Mouse (Mus musculus) intestine, postnatal 0 days (tissue): ENCODE measurements at regions not wholly inside any gene's neighbourhood (a gene's known extent, or its start where the extent isn't known, plus 50 kb on each side); places are given as distances from the start of the nearest gene placed in this dataset.

ENCODE experiments used
- ATAC-seq: fragments of 200-750 bp; cut with Nextera tagmentation; 2 replicates; pipeline ENCODE4 v1.8.0; 2017; ENCODE audit warnings: mild to moderate bottlenecking, moderate TSS enrichment, moderate library complexity
- H3K27ac ChIP-seq: fragments of 300-500 bp; sonication (generic); 2 replicates; pipeline ENCODE4 v1.5.1; 2014; ENCODE audit warnings: mild to moderate bottlenecking, low read depth, low read length, moderate library complexity
- H3K27me3 ChIP-seq: fragments of 300-500 bp; sonication (generic); replicated peaks from 2 replicates; pipeline ENCODE4 v1.6.1; 2014; ENCODE audit warnings: low read length, mixed read lengths; ENCODE audit not compliant: control insufficient read depth, insufficient read depth
- H3K36me3 ChIP-seq: fragments of 300-500 bp; sonication (generic); 2 replicates; pipeline ENCODE4 v1.6.1; 2014; ENCODE audit warnings: mild to moderate bottlenecking, moderate library complexity; ENCODE audit not compliant: control insufficient read depth, insufficient read depth
- H3K4me1 ChIP-seq: fragments of 300-500 bp; sonication (generic); replicated peaks from 2 replicates; pipeline ENCODE4 v1.6.1; 2014; ENCODE audit warnings: antibody characterized with exemption, low read length, mixed read lengths; ENCODE audit not compliant: control insufficient read depth, insufficient read depth
- H3K4me2 ChIP-seq: fragments of 300-500 bp; sonication (generic); replicated peaks from 2 replicates; pipeline ENCODE4 v1.6.1; 2014; ENCODE audit warnings: low read depth, mild to moderate bottlenecking, moderate library complexity
- H3K4me3 ChIP-seq: fragments of 300-500 bp; sonication (generic); 2 replicates; pipeline ENCODE4 v1.5.1; 2014; ENCODE audit warnings: low read depth, low read length
- H3K9ac ChIP-seq: fragments of 300-500 bp; sonication (generic); 2 replicates; pipeline ENCODE4 v1.6.1; 2014; ENCODE audit warnings: mild to moderate bottlenecking, low read depth, low read length
- H3K9me3 ChIP-seq: fragments of 300-500 bp; sonication (generic); 2 replicates; pipeline ENCODE4 v1.6.1; 2016; ENCODE audit warnings: mixed run types; ENCODE audit not compliant: control insufficient read depth
- CTCF ChIP-seq: sonication (generic); IDR thresholded peaks from 2 replicates; pipeline ENCODE4 v1.5.1; 2016; ENCODE audit warnings: low read depth, mild to moderate bottlenecking, control low read depth, antibody characterized with exemption, moderate library complexity
- WGBS: fragments of 180-500 bp; shearing (Covaris S2); extraction: QIAGEN DNeasy Blood & Tissue Kit; methylation state at CpG from one replicate; pipeline ENCODE4 v1.1.7; 2014; 5-methylcytosine and 5-hydroxymethylcytosine counted together

DNA sequence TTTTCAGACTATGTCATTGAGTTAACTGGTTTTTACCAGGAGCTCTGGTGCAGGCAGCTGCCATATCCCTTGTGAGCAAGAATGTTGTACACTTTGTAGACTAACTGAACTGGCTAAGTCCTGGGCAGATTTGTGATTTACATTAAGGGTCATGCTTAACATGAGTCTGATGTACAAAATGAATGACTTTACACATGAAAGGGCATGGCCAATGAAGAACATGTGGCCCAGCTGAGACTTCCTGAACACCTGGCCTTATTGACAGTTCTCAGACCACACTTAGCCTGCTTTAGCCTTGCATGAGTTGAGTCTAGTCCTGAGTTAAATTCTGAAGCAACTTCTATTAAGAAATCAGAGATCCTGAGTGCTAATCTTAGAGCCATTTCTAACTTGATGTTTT, 176.0 kb downstream of the Hira start:
- H3K4me2 ChIP-seq, result no peak overlapping the region
- TF ChIP-seq CTCF, result no peak
- no peak for ATAC-seq

DNA sequence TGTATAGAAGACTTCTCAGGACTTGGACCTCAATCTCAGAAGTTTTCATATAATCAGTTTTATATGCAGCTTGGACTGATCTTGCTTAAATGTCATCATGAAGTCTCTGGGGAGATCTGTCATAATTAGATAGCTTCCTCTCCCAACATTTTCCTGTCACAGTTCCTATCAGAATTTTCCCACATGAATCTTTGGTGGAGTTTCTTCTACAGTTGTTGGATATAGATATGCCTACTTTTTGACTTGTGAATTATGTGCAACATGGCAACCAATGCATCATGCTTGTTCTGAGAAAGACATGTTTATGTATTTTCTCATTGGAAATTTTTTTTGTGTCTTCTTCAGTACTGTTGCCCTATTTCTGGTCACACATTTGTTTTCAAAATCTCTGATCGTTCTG, 183.5 kb downstream of the Hira start:
- 67% methylated on average over 1 of the region's 1 CpGs for WGBS
- Histone ChIP-seq H3K27me3 (no peaks in the 10 kb centered on the region), H3K9me3 (no peaks in the 10 kb centered on the region), H3K4me1 (no peaks in the 10 kb centered on the region), H3K27ac (no peak overlapping the region), H3K4me2 (no peak overlapping the region), H3K36me3 (no peaks in the 10 kb centered on the region), H3K4me3 (no peak overlapping the region), H3K9ac (no peak overlapping the region)
- no peak for TF ChIP-seq CTCF
- no peak for ATAC-seq

More for the DNA sequence above, 176.0 kb downstream of the Hira start:
- no peaks in the 10 kb centered on the region for H3K27me3 ChIP-seq
- H3K9me3 ChIP-seq, result no peaks in the 10 kb centered on the region
- no peak overlapping the region for H3K9ac ChIP-seq
- no peak overlapping the region for H3K4me3 ChIP-seq
- no peak overlapping the region for H3K27ac ChIP-seq
- H3K36me3 ChIP-seq, result no peaks in the 10 kb centered on the region
- H3K4me1 ChIP-seq, result no peaks in the 10 kb centered on the region

DNA sequence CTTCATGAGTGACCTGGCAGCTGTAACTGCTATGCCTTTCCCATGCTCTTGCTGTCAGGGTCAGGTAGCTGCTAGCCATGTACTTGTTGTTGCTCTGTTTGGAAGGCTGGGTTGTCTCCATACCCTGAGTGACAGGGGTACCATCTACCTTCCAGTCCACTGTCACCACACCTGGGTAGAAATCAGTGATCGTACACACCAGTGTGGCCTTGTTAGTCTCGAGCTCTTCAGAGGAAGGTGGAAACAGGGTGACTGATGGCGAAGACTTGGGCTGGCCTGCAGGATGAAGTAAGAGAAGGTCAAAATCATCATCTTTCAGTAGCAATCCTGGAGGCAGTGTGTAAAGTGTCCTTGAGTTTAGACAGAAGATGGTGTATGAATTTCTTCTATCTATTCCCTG, 185.0 kb downstream of the Hira start:
- Histone ChIP-seq H3K4me3 (no peak overlapping the region), H3K27ac (no peak overlapping the region), H3K4me2 (no peak overlapping the region), H3K4me1 (no peaks in the 10 kb centered on the region), H3K36me3 (no peaks in the 10 kb centered on the region), H3K27me3 (no peaks in the 10 kb centered on the region), H3K9me3 (no peaks in the 10 kb centered on the region), H3K9ac (no peak overlapping the region)
- 88% methylated on average over 3 of the region's 3 CpGs for WGBS
- TF ChIP-seq CTCF, result no peak
- no peak for ATAC-seq

DNA sequence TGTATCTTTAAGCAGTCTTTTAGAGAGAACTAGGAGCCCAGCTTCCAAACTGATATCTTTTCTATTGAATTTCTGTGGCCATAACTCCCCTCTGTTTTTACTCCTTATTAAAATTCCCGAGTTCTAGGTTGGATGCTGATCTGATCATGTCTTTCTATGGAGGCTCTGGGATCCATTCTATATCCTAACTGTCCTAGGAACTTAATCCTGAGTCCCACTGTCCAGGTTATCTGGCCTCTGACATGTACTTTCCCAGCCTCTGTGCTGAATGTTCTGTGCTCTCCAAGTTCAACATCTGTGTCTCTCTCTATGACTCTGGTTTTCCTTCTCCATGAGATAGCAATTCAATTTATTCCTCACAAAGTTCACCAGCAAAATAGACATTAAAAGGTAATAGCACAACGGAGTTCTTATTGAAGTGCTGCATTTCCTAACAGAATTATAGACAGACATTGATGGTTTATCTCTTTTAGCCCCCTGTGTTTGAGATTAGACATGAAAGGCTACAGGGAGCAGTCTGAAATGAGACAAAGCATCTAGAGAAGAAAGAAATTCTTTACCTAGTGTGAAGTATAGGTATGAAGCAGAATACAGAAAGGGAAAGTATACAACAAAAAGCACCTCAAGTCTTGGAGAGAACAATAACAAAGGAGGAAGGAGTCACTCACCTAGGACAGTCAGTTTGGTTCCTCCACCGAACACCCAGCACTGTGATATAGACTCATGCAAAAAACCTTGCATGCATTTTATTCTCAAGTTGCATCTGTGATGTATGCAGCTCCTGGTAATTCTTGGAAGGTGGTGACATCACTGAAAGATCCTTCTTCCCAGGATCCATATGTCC, 185.9 kb downstream of the Hira start:
- Histone ChIP-seq H3K9ac (no peak overlapping the region), H3K4me3 (no peak overlapping the region), H3K36me3 (no peaks in the 10 kb centered on the region), H3K4me2 (no peak overlapping the region), H3K27me3 (no peaks in the 10 kb centered on the region), H3K27ac (no peak overlapping the region), H3K4me1 (no peaks in the 10 kb centered on the region), H3K9me3 (no peaks in the 10 kb centered on the region)
- TF ChIP-seq CTCF, result no peak
- 56% methylated on average over 3 of the region's 3 CpGs for WGBS
- no peak for ATAC-seq

DNA sequence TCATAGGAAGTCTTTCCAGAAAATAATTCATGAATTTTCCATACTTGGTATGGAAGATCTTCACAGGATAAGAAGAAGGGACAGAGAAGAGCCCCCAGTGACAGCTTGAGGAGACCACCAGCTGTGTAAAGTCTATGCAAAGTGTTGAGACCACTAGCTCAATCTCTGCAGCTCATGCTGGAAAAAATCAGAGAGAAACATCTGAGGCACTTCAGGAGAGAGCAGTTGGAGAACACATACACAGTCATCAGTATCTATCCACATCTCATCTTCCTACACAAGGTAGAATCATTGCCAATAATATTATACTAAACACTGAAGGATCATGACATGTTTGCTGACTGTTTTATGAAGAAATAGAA, 186.5 kb downstream of the Hira start:
- H3K4me2 ChIP-seq, result no peak overlapping the region
- TF ChIP-seq CTCF, result no peak
- H3K27me3 ChIP-seq, result no peaks in the 10 kb centered on the region
- H3K27ac ChIP-seq, result no peak overlapping the region
- H3K4me3 ChIP-seq, result no peak overlapping the region
- no peaks in the 10 kb centered on the region for H3K36me3 ChIP-seq
- H3K4me1 ChIP-seq, result no peaks in the 10 kb centered on the region
- H3K9ac ChIP-seq, result no peak overlapping the region
- no peak for ATAC-seq
- H3K9me3 ChIP-seq, result no peaks in the 10 kb centered on the region

DNA sequence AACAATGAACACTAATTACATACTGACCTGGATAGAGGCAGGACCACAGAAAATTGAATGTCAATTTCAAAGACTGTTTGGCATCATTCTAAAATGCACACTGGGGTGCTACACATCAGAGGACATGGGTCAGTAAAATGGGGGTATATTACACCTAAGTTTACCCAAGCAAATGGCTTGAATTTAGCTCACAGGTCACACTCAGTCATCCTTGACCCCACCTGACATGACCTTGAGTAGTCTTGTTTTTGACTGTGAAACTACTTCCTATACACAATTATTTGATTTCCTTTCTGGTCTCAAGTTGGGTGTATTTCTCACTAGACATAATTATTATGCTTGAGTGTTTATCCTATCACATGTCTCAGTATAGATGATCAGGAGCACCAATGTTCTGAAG, 187.6 kb downstream of the Hira start:
- H3K27ac ChIP-seq, result no peak overlapping the region
- no peaks in the 10 kb centered on the region for H3K4me1 ChIP-seq
- H3K9me3 ChIP-seq, result no peaks in the 10 kb centered on the region
- no peak overlapping the region for H3K4me3 ChIP-seq
- H3K9ac ChIP-seq, result no peak overlapping the region
- TF ChIP-seq CTCF, result no peak
- H3K36me3 ChIP-seq, result no peaks in the 10 kb centered on the region
- H3K27me3 ChIP-seq, result no peaks in the 10 kb centered on the region
- no peak overlapping the region for H3K4me2 ChIP-seq
- no peak for ATAC-seq
